Mouse (Mus musculus) kidney, embryonic 14.5 days (tissue): Measurements from ENCODE around the gene Mtmr10. TPM values are rescaled to one million over a fixed set of nuclear protein-coding genes. Genes with fewer than 3 reads are reported as not detected.

Experiments
- ATAC-seq: fragments of 200-750 bp; cut with Nextera tagmentation; 2 replicates; pipeline ENCODE4 v1.8.0; 2017; ENCODE audit warnings: moderate number of reproducible peaks, mild to moderate bottlenecking, moderate TSS enrichment, moderate library complexity; ENCODE audit not compliant: low FRiP score, low TSS enrichment
- H3K27ac ChIP-seq: fragments of 300-500 bp; sonication (generic); 2 replicates; pipeline ENCODE4 v1.5.1; 2014; ENCODE audit warnings: low read depth, mild to moderate bottlenecking, low read length, moderate library complexity, mixed read lengths
- H3K27me3 ChIP-seq: fragments of 300-500 bp; sonication (generic); 2 replicates; pipeline ENCODE4 v1.6.1; 2014; ENCODE audit warnings: mild to moderate bottlenecking, low read length; ENCODE audit not compliant: control insufficient read depth, insufficient read depth
- H3K36me3 ChIP-seq: fragments of 300-500 bp; sonication (generic); 2 replicates; pipeline ENCODE4 v1.6.1; 2014; ENCODE audit warnings: low read length, mixed read lengths; ENCODE audit not compliant: control insufficient read depth, insufficient read depth
- H3K4me1 ChIP-seq: fragments of 300-500 bp; sonication (generic); 2 replicates; pipeline ENCODE4 v1.6.1; 2014; ENCODE audit warnings: low read length, mixed read lengths; ENCODE audit not compliant: control insufficient read depth, insufficient read depth
- H3K4me2 ChIP-seq: fragments of 300-500 bp; sonication (generic); replicated peaks from 2 replicates; pipeline ENCODE4 v1.6.1; 2014; ENCODE audit warnings: low read depth, mild to moderate bottlenecking, low read length
- H3K4me3 ChIP-seq: fragments of 300-500 bp; sonication (generic); 2 replicates; pipeline ENCODE4 v1.5.1; 2014; ENCODE audit warnings: mild to moderate bottlenecking, low read length
- H3K9ac ChIP-seq: fragments of 300-500 bp; sonication (generic); 2 replicates; pipeline ENCODE4 v1.6.1; 2014; ENCODE audit warnings: low read depth, mild to moderate bottlenecking, low read length, moderate library complexity
- H3K9me3 ChIP-seq: fragments of 300-500 bp; sonication (generic); 2 replicates; pipeline ENCODE4 v1.6.1; 2016; ENCODE audit warnings: low read length; ENCODE audit not compliant: control insufficient read depth
- WGBS: fragments of 180-500 bp; shearing (Covaris S2); extraction: QIAGEN DNeasy Blood & Tissue Kit; methylation state at CpG from one replicate; pipeline ENCODE4 v1.1.7; 2014; 5-methylcytosine and 5-hydroxymethylcytosine counted together
- polyA plus RNA-seq: library from polyadenylated mRNA; unstranded; fragments of >200 nt; fragmentation: Nextera tagmentation; extraction: Ambion mirVana; gene quantifications from 2 replicates; pipeline ENCODE4 v1.2.1, GENCODE M21; 2014

Mtmr10 gene
- polyA plus RNA-seq: 5.8 and 12.5 TPM in 2 replicates

- under 1% methylated on average over 75 of the region's 77 CpGs for WGBS
- peak within 1 kb of the TSS; percentile 48 for H3K4me2 ChIP-seq
- H3K27ac ChIP-seq: peak within 1 kb of the TSS; percentile 70
- no peaks in the 10 kb centered on the region for H3K9me3 ChIP-seq
- H3K27me3 ChIP-seq: no peaks in the 10 kb centered on the region
- H3K4me1 ChIP-seq: no peaks in the 10 kb centered on the region
- ATAC-seq: peak; percentile 99
- peak within 1 kb of the TSS; percentile 82 for H3K4me3 ChIP-seq
- H3K36me3 ChIP-seq: no peaks in the 10 kb centered on the region
- peak within 1 kb of the TSS; percentile 75 for H3K9ac ChIP-seq
Measured at GRCm38 (mm10) chr7:64287414-64288091, at the start of gene Mtmr10. TSS of gene Mtmr10 (plus strand) at chr7:64287653.

- no peak overlapping the region for H3K27ac ChIP-seq
- H3K4me1 ChIP-seq: no peaks in the 10 kb centered on the region
- 91% methylated on average over 8 of the region's 8 CpGs for WGBS
- no peaks in the 10 kb centered on the region for H3K36me3 ChIP-seq
- no peaks in the 10 kb centered on the region for H3K27me3 ChIP-seq
- no peak for ATAC-seq
- no peak overlapping the region for H3K4me3 ChIP-seq
- H3K9ac ChIP-seq: no peak overlapping the region
- H3K9me3 ChIP-seq: no peaks in the 10 kb centered on the region
- no peak overlapping the region for H3K4me2 ChIP-seq
Measured at GRCm38 (mm10) chr7:64237747-64238146, 49.7 kb upstream of the Mtmr10 start.

GRCm38 (mm10) chr7:64238410-64239086 is 48.9 kb upstream of the Mtmr10 start:
- no peaks in the 10 kb centered on the region for H3K36me3 ChIP-seq
- H3K27me3 ChIP-seq: no peaks in the 10 kb centered on the region
- H3K4me2 ChIP-seq: no peak overlapping the region
- no peaks in the 10 kb centered on the region for H3K4me1 ChIP-seq
- no peak overlapping the region for H3K27ac ChIP-seq
- ATAC-seq: no peak
- WGBS: 81% methylated on average over 7 of the region's 7 CpGs
- H3K9me3 ChIP-seq: no peaks in the 10 kb centered on the region
- H3K9ac ChIP-seq: no peak overlapping the region
- no peak overlapping the region for H3K4me3 ChIP-seq

GRCm38 (mm10) chr7:64239138-64239805 is 48.2 kb upstream of the Mtmr10 start:
- Histone ChIP-seq H3K27me3 (no peaks in the 10 kb centered on the region), H3K4me3 (no peak overlapping the region), H3K36me3 (no peaks in the 10 kb centered on the region), H3K4me2 (no peak overlapping the region), H3K9me3 (no peaks in the 10 kb centered on the region), H3K9ac (no peak overlapping the region), H3K4me1 (no peaks in the 10 kb centered on the region), H3K27ac (no peak overlapping the region)
- 87% methylated on average over 9 of the region's 9 CpGs for WGBS
- ATAC-seq: no peak

- H3K4me2 ChIP-seq: no peak overlapping the region
- H3K36me3 ChIP-seq: no peaks in the 10 kb centered on the region
- H3K9ac ChIP-seq: no peak overlapping the region
- no peaks in the 10 kb centered on the region for H3K27me3 ChIP-seq
- WGBS: 85% methylated on average over 4 of the region's 4 CpGs
- H3K27ac ChIP-seq: no peak overlapping the region
- no peak overlapping the region for H3K4me3 ChIP-seq
- H3K4me1 ChIP-seq: no peaks in the 10 kb centered on the region
- no peak for ATAC-seq
- H3K9me3 ChIP-seq: no peaks in the 10 kb centered on the region
Measured at GRCm38 (mm10) chr7:64239806-64240315, 47.6 kb upstream of the Mtmr10 start.

GRCm38 (mm10) chr7:64242424-64242823 is 45.0 kb upstream of the Mtmr10 start:
- Histone ChIP-seq H3K36me3 (no peaks in the 10 kb centered on the region), H3K4me2 (no peak overlapping the region), H3K27ac (no peak overlapping the region), H3K9me3 (no peaks in the 10 kb centered on the region), H3K27me3 (no peaks in the 10 kb centered on the region), H3K4me1 (no peaks in the 10 kb centered on the region), H3K9ac (no peak overlapping the region), H3K4me3 (no peak overlapping the region)
- WGBS: 80% methylated on average over 4 of the region's 4 CpGs
- no peak for ATAC-seq

- 77% methylated on average over 6 of the region's 6 CpGs for WGBS
- no peaks in the 10 kb centered on the region for H3K4me1 ChIP-seq
Measured at GRCm38 (mm10) chr7:64244371-64244770, 43.1 kb upstream of the Mtmr10 start.

GRCm38 (mm10) chr7:64246713-64247112 is 40.7 kb upstream of the Mtmr10 start:
- Histone ChIP-seq H3K36me3 (no peaks in the 10 kb centered on the region), H3K9ac (no peak overlapping the region), H3K27me3 (no peaks in the 10 kb centered on the region), H3K27ac (no peak overlapping the region), H3K4me3 (no peak overlapping the region), H3K9me3 (no peaks in the 10 kb centered on the region), H3K4me1 (0 out of 2 replicates have a peak, but pooled peaks cover 2% of the 10 kb centered on the region), H3K4me2 (no peak overlapping the region)
- ATAC-seq: no peak
- 77% methylated on average over 4 of the region's 4 CpGs for WGBS

More at GRCm38 (mm10) chr7:64244371-64244770, 43.1 kb upstream of the Mtmr10 start:
- ATAC-seq: no peak
- no peak overlapping the region for H3K4me3 ChIP-seq
- H3K9me3 ChIP-seq: no peaks in the 10 kb centered on the region
- no peak overlapping the region for H3K9ac ChIP-seq
- no peaks in the 10 kb centered on the region for H3K27me3 ChIP-seq
- H3K36me3 ChIP-seq: no peaks in the 10 kb centered on the region
- H3K4me2 ChIP-seq: no peak overlapping the region
- H3K27ac ChIP-seq: no peak overlapping the region
